Mouse (Mus musculus) spleen, adult 2 months (tissue): Measurements from ENCODE around the gene Gm12394. TPM values are rescaled to one million over a fixed set of nuclear protein-coding genes. Genes with fewer than 3 reads are reported as not detected.
"Not testable (repeated sequence)": the region's sequence is repeated elsewhere in the genome, so short reads cannot be mapped to it uniquely, and the experiment has no call there.

Experiments used
- DNase-seq, 2 experiments: peaks; one replicate each; pipeline versions ENCODE4 v3.0.0 to v3.0.0-alpha.2; 2012 to 2021; ENCODE audit warnings: low spot score in 2 of 2, low read depth in 1 of 2
- H3K27ac ChIP-seq: fragments of 200-500 bp; 2 replicates; pipeline ENCODE4 v1.5.1; 2012; ENCODE audit warnings: low read length, inconsistent platforms; ENCODE audit not compliant: insufficient read depth
- H3K27me3 ChIP-seq: fragments of 200-500 bp; 2 replicates; pipeline ENCODE4 v1.6.1; 2012; ENCODE audit warnings: mild to moderate bottlenecking, moderate library complexity, low read length, inconsistent platforms; ENCODE audit not compliant: control insufficient read depth, insufficient read depth
- H3K36me3 ChIP-seq: fragments of 200-500 bp; 2 replicates; pipeline ENCODE4 v1.6.1; 2012; ENCODE audit warnings: mild to moderate bottlenecking, low read length, inconsistent platforms; ENCODE audit not compliant: control insufficient read depth, insufficient read depth
- H3K4me1 ChIP-seq: fragments of 200-500 bp; 2 replicates; pipeline ENCODE4 v1.6.1; 2011; ENCODE audit warnings: inconsistent platforms; ENCODE audit not compliant: control insufficient read depth, insufficient read depth, insufficient read length
- H3K4me3 ChIP-seq: fragments of 200-500 bp; 2 replicates; pipeline ENCODE4 v1.5.1; 2011; ENCODE audit warnings: mild to moderate bottlenecking, inconsistent platforms; ENCODE audit not compliant: insufficient read depth, insufficient read length; ENCODE audit errors: extremely low read depth
- CTCF ChIP-seq: fragments of 200-500 bp; IDR thresholded peaks from 2 replicates; pipeline ENCODE4 v1.5.1; 2011; ENCODE audit warnings: mild to moderate bottlenecking, inconsistent platforms; ENCODE audit not compliant: insufficient read depth, insufficient read length, insufficient replicate concordance; ENCODE audit errors: extremely low read depth
- POLR2A ChIP-seq: fragments of 200-500 bp; IDR thresholded peaks from 2 replicates; pipeline ENCODE4 v1.6.1; 2011; ENCODE audit warnings: low read depth, low read length, inconsistent platforms
- WGBS: fragments of 180-500 bp; shearing (Covaris S2); methylation state at CpG from one replicate; pipeline ENCODE4 v1.1.7; 2018; 5-methylcytosine and 5-hydroxymethylcytosine counted together
- polyA plus RNA-seq: library from polyadenylated mRNA; depleted of rRNA; stranded (reverse); fragments of >200 nt; gene quantifications from 2 replicates; pipeline ENCODE4 v1.2.3, GENCODE M21; 2012; rRNA removed

Gm12394 gene
- polyA plus RNA-seq, 1 experiment: not detected

DNA sequence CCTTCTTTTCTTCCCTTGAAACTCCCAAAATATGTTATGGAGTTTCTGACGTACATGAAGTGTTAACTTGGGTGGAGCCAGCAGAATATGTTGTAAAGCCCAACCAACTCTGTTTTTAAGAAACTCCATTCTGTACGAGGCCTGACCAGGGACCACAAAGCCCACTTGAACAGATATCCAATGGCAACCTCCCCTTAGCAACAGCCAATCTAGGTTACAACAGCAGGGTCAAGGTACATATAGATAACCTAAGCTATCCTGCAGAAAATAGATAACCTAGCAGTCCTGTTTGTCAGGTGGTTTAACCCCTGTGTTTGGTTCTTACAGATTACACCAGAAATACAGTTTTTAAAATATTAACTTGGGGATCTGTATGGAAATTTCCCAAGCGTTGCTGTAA, 10.8 kb upstream of the Gm12394 start:
- Histone ChIP-seq H3K4me3 (no peak overlapping the region), H3K27ac (no peak overlapping the region), H3K36me3 (no peaks in the 10 kb centered on the region), H3K4me1 (peaks cover 3% of the 10 kb centered on the region), H3K27me3 (no peaks in the 10 kb centered on the region)
- WGBS: 75% methylated on average over 3 of the region's 3 CpGs
- TF ChIP-seq POLR2A: no peak
- TF ChIP-seq CTCF: no peak
- no peak for DNase-seq

- not testable (repeated sequence) for H3K27ac ChIP-seq, H3K4me1 ChIP-seq, DNase-seq, H3K36me3 ChIP-seq, H3K27me3 ChIP-seq, H3K4me3 ChIP-seq
- 82% methylated on average over 5 of the region's 5 CpGs for WGBS
Measured at GRCm38 (mm10) chr4:42863487-42863886, 6.9 kb upstream of the Gm12394 start.

DNA sequence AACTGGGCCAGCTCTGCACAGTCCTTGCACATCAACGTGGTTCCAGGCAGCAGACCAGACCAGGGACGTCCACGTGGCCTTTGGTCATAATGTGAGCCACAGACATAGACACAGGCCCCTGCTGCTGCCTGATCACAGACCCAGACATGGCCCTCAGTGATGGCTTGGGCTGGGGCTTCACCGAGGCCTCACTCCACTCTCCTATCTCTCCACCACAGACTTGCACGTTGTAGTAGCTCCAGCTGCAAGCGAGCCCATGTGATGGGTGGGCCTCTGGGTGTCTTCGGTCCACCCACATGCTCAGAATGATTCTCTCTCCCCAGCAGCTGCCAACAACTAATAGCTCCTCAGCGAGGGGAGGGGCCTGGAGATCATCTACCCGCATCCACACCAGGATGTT, 3.9 kb upstream of the Gm12394 start:
- not testable (repeated sequence) for H3K27ac ChIP-seq, H3K4me1 ChIP-seq, H3K4me3 ChIP-seq, H3K36me3 ChIP-seq, DNase-seq, H3K27me3 ChIP-seq
- WGBS: 84% methylated on average over 9 of the region's 9 CpGs

DNA sequence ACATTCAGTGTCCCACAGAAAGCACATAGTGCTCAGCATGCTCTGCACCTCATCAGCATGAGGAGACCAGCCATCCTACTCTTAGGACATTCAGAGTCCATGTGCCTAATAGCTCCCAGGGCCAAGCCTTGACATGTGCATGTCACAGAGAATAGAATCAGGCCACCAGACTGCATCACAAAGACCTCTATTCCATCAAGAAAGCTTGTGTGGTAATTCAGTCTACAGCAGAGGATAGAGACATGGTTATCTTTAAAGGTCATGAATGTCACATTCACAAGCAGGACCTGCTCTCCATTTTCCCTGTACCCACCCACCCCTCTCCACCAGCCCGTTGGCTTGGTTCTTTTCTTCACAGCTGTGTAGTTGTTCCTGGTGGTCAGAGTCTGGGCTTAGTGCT, 2.8 kb downstream of the Gm12394 start, which contains the start of gene Fam205a1:
Gene Fam205a1 (minus strand): TSS at position 101 of the 400 bp plus-strand sequence.
- not testable (repeated sequence) for H3K4me3 ChIP-seq, H3K36me3 ChIP-seq, H3K27me3 ChIP-seq, H3K4me1 ChIP-seq, H3K27ac ChIP-seq, DNase-seq
- WGBS: 90% methylated on average over 1 of the region's 1 CpGs

DNA sequence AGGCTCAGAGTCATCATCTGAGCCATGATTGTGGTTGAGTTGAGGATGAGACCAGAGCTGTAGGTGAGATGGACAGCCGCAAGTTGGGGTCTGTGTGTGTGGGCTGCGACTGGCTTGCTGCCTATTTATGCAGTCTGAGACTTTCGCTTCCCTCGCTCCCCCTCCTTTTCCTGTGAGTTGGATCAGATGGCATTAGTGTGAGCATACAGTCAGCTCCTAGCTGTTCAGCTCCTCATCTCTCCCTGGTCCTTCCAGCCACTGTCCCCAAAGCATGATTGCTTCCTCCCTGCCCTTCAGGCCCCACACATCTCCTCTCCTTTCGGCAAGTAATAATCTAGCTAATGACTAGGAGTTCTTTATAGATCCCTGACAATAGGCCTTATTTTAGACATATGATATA, 82.7 kb downstream of the Gm12394 start, which contains the start of gene Ccl21a:
Gene Ccl21a (minus strand): TSS at position 101 of the 400 bp plus-strand sequence.
- H3K4me1 ChIP-seq, DNase-seq, H3K4me3 ChIP-seq, H3K27me3 ChIP-seq, H3K36me3 ChIP-seq, H3K27ac ChIP-seq: not testable (repeated sequence)
- no CpG with 5 or more reads among the region's 5 CpGs for WGBS

- not testable (repeated sequence) for DNase-seq, H3K4me3 ChIP-seq, H3K36me3 ChIP-seq, H3K27ac ChIP-seq, H3K4me1 ChIP-seq, H3K27me3 ChIP-seq
- no CpG with 5 or more reads among the region's 6 CpGs for WGBS
Measured at GRCm38 (mm10) chr4:42756477-42756876, 100.1 kb downstream of the Gm12394 start, which contains the start of gene Ccl19. Gene Ccl19 (minus strand): TSS chr4:42756577.

GRCm38 (mm10) chr4:42735245-42735644, 121.3 kb downstream of the Gm12394 start, which contains the start of gene 4930578G10Rik:
Gene 4930578G10Rik (plus strand): TSS chr4:42735545.
- not testable (repeated sequence) for H3K36me3 ChIP-seq, H3K27ac ChIP-seq, H3K27me3 ChIP-seq, H3K4me3 ChIP-seq, DNase-seq, H3K4me1 ChIP-seq
- whole genome bisulfite sequencing: no CpG with 5 or more reads among the region's 13 CpGs

Other genes starting within 250 kb of the Gm12394 start
- 1.4 and 1.7 TPM in 2 replicates for gene Gm10591, start 244.6 kb downstream of the Gm12394 start, polyA plus RNA-seq
- gene Gm2564, start 227.1 kb downstream of the Gm12394 start, polyA plus RNA-seq: 39.5 and 46.7 TPM in 2 replicates
- not detected in 2 replicates for gene Ccl27b, start 201.5 kb downstream of the Gm12394 start, polyA plus RNA-seq
- not detected in 2 replicates for gene Il11ra2, start 194.9 kb downstream of the Gm12394 start, polyA plus RNA-seq
- gene 4930578G10Rik, start 121.2 kb downstream of the Gm12394 start, polyA plus RNA-seq: 0.30 TPM in 1 of 2 replicates, not detected in the other
- 467 and 512 TPM in 2 replicates for gene Ccl19, start 100.2 kb downstream of the Gm12394 start, polyA plus RNA-seq
- 248 and 325 TPM in 2 replicates for gene Ccl21a, start 82.8 kb downstream of the Gm12394 start, polyA plus RNA-seq
- gene Fam205a1, start 2.9 kb downstream of the Gm12394 start, polyA plus RNA-seq: 0.05 TPM in 1 of 2 replicates, not detected in the other
- gene Fam205c, start 17.5 kb upstream of the Gm12394 start, polyA plus RNA-seq: not detected in 2 replicates
- 1.1 and 1.5 TPM in 2 replicates for gene Phf24, start 59.9 kb upstream of the Gm12394 start, polyA plus RNA-seq
- 12.2 and 15.1 TPM in 2 replicates for gene Dnajb5, start 93.0 kb upstream of the Gm12394 start, polyA plus RNA-seq
- not detected in 2 replicates for gene 1700022I11Rik, start 112.8 kb upstream of the Gm12394 start, polyA plus RNA-seq
- 68.4 and 76.1 TPM in 2 replicates for gene Vcp, start 143.7 kb upstream of the Gm12394 start, polyA plus RNA-seq
- 13.5 and 16.7 TPM in 2 replicates for gene Fancg, start 153.7 kb upstream of the Gm12394 start, polyA plus RNA-seq
- 25.2 and 33.4 TPM in 2 replicates for gene Pigo, start 169.0 kb upstream of the Gm12394 start, polyA plus RNA-seq
- 42.8 and 47.0 TPM in 2 replicates for gene Stoml2, start 174.9 kb upstream of the Gm12394 start, polyA plus RNA-seq
- 21.1 and 28.2 TPM in 2 replicates for gene Fam214b, start 189.4 kb upstream of the Gm12394 start, polyA plus RNA-seq
- 0.65 and 0.92 TPM in 2 replicates for gene Unc13b, start 202.2 kb upstream of the Gm12394 start, polyA plus RNA-seq